Mouse (Mus musculus): ENCODE data around the gene Nuak1. TPM values are rescaled to one million over a fixed set of nuclear protein-coding genes. Genes with fewer than 3 reads are reported as not detected.

Gene Nuak1
- polyA plus RNA-seq, 1 experiment from 2014 or later = 4.9 TPM

DNA sequence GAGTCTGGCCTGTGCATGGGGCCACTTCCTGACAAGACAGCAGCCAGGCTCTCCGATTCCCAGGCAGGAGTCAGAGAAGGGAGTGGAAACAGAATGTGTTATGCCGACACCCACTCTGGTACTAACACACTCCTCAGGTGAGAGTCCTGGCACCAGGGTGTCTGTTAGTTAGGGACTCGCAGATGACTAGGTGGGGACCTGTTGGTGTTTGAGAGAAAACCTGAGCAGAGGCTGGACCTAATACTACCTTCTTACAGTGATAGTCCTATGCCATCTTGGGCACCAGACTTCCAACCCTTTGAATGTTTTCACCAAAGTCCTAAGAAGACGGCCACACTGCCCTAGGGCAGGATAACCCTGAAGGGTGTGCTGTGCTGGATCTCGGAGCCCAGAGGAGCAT lies 111.1 kb downstream of the Nuak1 start:
- WGBS = 86% methylated on average over 5 of the region's 5 CpGs
- H3K4me1 ChIP-seq (ENCODE audit: control insufficient read depth, insufficient read depth, low read length) = no peaks in the 10 kb centered on the region
- no peaks in the 10 kb centered on the region for H3K36me3 ChIP-seq (ENCODE audit: control insufficient read depth, insufficient read depth, low read length)
- H3K27me3 ChIP-seq (ENCODE audit: control insufficient read depth, insufficient read depth, low read length) = no peaks in the 10 kb centered on the region
- no peaks in the 10 kb centered on the region for H3K9me3 ChIP-seq (ENCODE audit: control insufficient read depth, low read length)
- H3K4me2 ChIP-seq (ENCODE audit: low read depth, low read length) = no peak overlapping the region
- H3K4me3 ChIP-seq (ENCODE audit: low read depth, low read length) = no peak overlapping the region
- no peak overlapping the region for H3K27ac ChIP-seq (ENCODE audit: low read depth, low read length)
- ATAC-seq (ENCODE audit: low read depth) = no peak
- H3K9ac ChIP-seq (replicated peaks; ENCODE audit: low read depth, low read length) = no peak overlapping the region

DNA sequence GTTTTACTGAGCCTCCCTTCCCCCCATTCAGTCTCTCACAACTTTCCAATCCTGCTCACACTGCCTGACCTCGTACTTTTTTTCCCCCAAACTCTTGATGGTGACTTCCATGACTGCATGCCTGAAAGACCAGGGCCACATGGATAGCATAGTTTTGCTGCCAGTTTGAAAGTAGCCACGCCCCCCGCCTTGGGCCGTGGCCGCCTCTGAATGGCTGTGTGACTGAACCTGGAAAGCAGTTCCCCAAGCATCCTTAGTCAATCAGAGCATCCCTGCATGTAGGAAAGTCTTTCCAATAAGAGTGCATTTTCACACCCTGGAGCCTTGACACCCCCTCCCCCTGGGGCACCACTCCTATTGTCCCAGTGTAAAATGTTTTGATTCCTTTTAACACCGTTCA lies 116.4 kb downstream of the Nuak1 start:
- Histone ChIP-seq H3K9me3 (ENCODE audit: control insufficient read depth, low read length) (no peaks in the 10 kb centered on the region), H3K27me3 (ENCODE audit: control insufficient read depth, insufficient read depth, low read length) (no peaks in the 10 kb centered on the region), H3K9ac (replicated peaks; ENCODE audit: low read depth, low read length) (no peak overlapping the region), H3K4me3 (ENCODE audit: low read depth, low read length) (no peak overlapping the region), H3K27ac (ENCODE audit: low read depth, low read length) (no peak overlapping the region), H3K4me2 (ENCODE audit: low read depth, low read length) (no peak overlapping the region), H3K4me1 (ENCODE audit: control insufficient read depth, insufficient read depth, low read length) (no peaks in the 10 kb centered on the region), H3K36me3 (ENCODE audit: control insufficient read depth, insufficient read depth, low read length) (no peaks in the 10 kb centered on the region)
- no peak for ATAC-seq (ENCODE audit: low read depth)
- WGBS = 65% methylated on average over 6 of the region's 6 CpGs

Other genes starting within 250 kb of the Nuak1 start
- gene Ckap4, start 93.5 kb upstream of the Nuak1 start, polyA plus RNA-seq (2014; fragmentation: Nextera tagmentation; extraction: Ambion mirVana) = 60.8 and 75.4 TPM in 2 replicates
- gene Tcp11l2, start 136.0 kb upstream of the Nuak1 start, polyA plus RNA-seq (2014; fragmentation: Nextera tagmentation; extraction: Ambion mirVana) = 33.8 and 34.0 TPM in 2 replicates
- gene Polr3b, start 181.7 kb upstream of the Nuak1 start, polyA plus RNA-seq (2014; fragmentation: Nextera tagmentation; extraction: Ambion mirVana) = 18.5 and 19.4 TPM in 2 replicates